Mouse (Mus musculus) heart, postnatal 0 days (tissue): Measurements from ENCODE around the gene Msh4. TPM values are rescaled to one million over a fixed set of nuclear protein-coding genes. Genes with fewer than 3 reads are reported as not detected.
A peak's percentile ranks its signal among the peaks of the same experiment; 100 is the strongest.

Source experiments
- ATAC-seq: fragments of 200-750 bp; cut with Nextera tagmentation; 2 replicates; pipeline ENCODE4 v1.8.0; 2017; ENCODE audit warnings: low read depth, moderate number of reproducible peaks, moderate library complexity; ENCODE audit not compliant: insufficient read depth
- DNase-seq: peaks from one replicate; pipeline ENCODE4 v3.0.0-alpha.2; 2016; ENCODE audit warnings: low spot score
- H3K27ac ChIP-seq: fragments of 300-500 bp; sonication (generic); 2 replicates; pipeline ENCODE4 v1.5.1; 2014; ENCODE audit warnings: low read depth, mild to moderate bottlenecking
- H3K27me3 ChIP-seq: fragments of 300-500 bp; sonication (generic); 2 replicates; pipeline ENCODE4 v1.6.1; 2014; ENCODE audit warnings: low read length, mixed read lengths; ENCODE audit not compliant: control insufficient read depth, insufficient read depth
- H3K36me3 ChIP-seq: fragments of 300-500 bp; sonication (generic); replicated peaks from 2 replicates; pipeline ENCODE4 v1.6.1; 2014; ENCODE audit warnings: low read length, mixed read lengths; ENCODE audit not compliant: control insufficient read depth, insufficient read depth
- H3K4me1 ChIP-seq: fragments of 300-500 bp; sonication (generic); 2 replicates; pipeline ENCODE4 v1.6.1; 2014; ENCODE audit warnings: antibody characterized with exemption; ENCODE audit not compliant: control insufficient read depth, insufficient read depth
- H3K4me2 ChIP-seq: fragments of 300-500 bp; sonication (generic); 2 replicates; pipeline ENCODE4 v1.6.1; 2014; ENCODE audit warnings: low read depth, mild to moderate bottlenecking, low read length, moderate library complexity
- H3K4me3 ChIP-seq: fragments of 300-500 bp; sonication (generic); 2 replicates; pipeline ENCODE4 v1.5.1; 2014; ENCODE audit warnings: low read depth, low read length
- H3K9ac ChIP-seq: fragments of 300-500 bp; sonication (generic); replicated peaks from 2 replicates; pipeline ENCODE4 v1.6.1; 2014; ENCODE audit warnings: low read depth, low read length, mixed read lengths
- H3K9me3 ChIP-seq: fragments of 300-500 bp; sonication (generic); replicated peaks from 2 replicates; pipeline ENCODE4 v1.6.1; 2016; ENCODE audit warnings: low read length; ENCODE audit not compliant: control insufficient read depth
- CTCF ChIP-seq: IDR thresholded peaks from 2 replicates; pipeline ENCODE4 v1.5.1; 2016; ENCODE audit warnings: antibody characterized with exemption, control low read depth, low read depth
- EP300 ChIP-seq: IDR thresholded peaks from 2 replicates; pipeline ENCODE4 v1.6.1; 2016; ENCODE audit warnings: antibody characterized with exemption, low read depth
- whole genome bisulfite sequencing: fragments of 180-500 bp; shearing (Covaris S2); extraction: QIAGEN DNeasy Blood & Tissue Kit; methylation state at CpG from one replicate; pipeline ENCODE4 v1.1.7; 2014; 5-methylcytosine and 5-hydroxymethylcytosine counted together
- polyA plus RNA-seq: library from polyadenylated mRNA; unstranded; fragments of >200 nt; fragmentation: Nextera tagmentation; extraction: Ambion mirVana; gene quantifications from 2 replicates; pipeline ENCODE4 v1.2.1, GENCODE M21; 2015
- total RNA-seq: library from RNA; depleted of rRNA; stranded (reverse); fragments of >200 nt; gene quantifications from 2 replicates; pipeline ENCODE4 v1.2.3, GENCODE M21; 2014; ENCODE audit warnings: low replicate concordance

The Msh4 gene
- total and polyA plus RNA-seq, 2 experiments from 2014 or later = 0.07 TPM; not detected in 1

DNA sequence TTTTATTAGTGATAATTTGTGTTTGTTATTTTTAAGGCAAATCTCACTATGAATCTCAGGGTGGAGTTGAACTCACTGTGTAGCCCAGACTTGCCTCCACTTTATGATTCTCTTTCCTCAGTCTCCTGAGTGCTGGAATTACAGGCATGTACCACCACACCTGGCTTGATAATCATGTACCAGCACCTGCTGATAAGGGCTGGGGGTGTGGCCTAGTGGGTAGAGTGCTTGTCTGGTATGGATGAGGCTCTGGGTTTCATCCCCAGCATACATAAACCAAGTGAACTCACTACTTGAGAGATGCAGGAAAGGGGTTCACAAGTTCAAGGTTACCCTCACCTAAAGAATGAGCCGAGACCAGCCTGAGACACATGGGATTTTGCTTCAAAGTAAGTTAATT lies 4.0 kb downstream of the Msh4 start:
- 53% methylated on average over 1 of the region's 1 CpGs for WGBS
- no peak for ATAC-seq

DNA sequence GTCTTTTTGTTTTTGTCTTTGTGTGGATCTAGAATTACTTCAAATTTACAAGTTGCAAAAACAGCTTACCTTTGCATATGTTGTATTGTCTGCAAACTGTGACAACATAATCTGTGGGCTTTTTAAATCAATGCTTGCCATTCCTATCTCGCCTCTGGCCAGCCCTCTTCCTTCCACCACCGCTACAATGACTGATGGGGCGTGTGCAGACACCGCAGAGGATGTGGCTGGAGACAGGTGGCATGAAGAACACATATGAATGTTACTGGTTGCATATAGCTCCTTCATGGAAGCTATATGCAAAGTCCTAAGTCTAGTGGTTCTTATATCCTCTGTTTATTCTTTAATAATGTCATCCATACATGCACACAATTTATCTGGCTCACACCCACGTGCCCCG lies 8.7 kb downstream of the Msh4 start:
- TF ChIP-seq CTCF (no peak), EP300 (no peak)
- Histone ChIP-seq H3K9me3 (no peaks in the 10 kb centered on the region), H3K9ac (no peak overlapping the region), H3K4me1 (no peaks in the 10 kb centered on the region), H3K27ac (no peak overlapping the region), H3K36me3 (no peaks in the 10 kb centered on the region), H3K27me3 (no peaks in the 10 kb centered on the region), H3K4me2 (no peak overlapping the region), H3K4me3 (no peak overlapping the region)
- DNase-seq = no peak
- no peak for ATAC-seq
- 49% methylated on average over 6 of the region's 6 CpGs for WGBS

More for the DNA sequence above, 4.0 kb downstream of the Msh4 start:
- peaks cover 37% of the 10 kb centered on the region for H3K36me3 ChIP-seq
- no peaks in the 10 kb centered on the region for H3K4me1 ChIP-seq
- H3K9ac ChIP-seq = no peak overlapping the region
- no peak overlapping the region for H3K4me2 ChIP-seq
- no peaks in the 10 kb centered on the region for H3K27me3 ChIP-seq
- no peak for TF ChIP-seq EP300
- no peak for TF ChIP-seq CTCF
- no peak overlapping the region for H3K4me3 ChIP-seq
- no peaks in the 10 kb centered on the region for H3K9me3 ChIP-seq
- H3K27ac ChIP-seq = no peak overlapping the region
- DNase-seq = no peak

DNA sequence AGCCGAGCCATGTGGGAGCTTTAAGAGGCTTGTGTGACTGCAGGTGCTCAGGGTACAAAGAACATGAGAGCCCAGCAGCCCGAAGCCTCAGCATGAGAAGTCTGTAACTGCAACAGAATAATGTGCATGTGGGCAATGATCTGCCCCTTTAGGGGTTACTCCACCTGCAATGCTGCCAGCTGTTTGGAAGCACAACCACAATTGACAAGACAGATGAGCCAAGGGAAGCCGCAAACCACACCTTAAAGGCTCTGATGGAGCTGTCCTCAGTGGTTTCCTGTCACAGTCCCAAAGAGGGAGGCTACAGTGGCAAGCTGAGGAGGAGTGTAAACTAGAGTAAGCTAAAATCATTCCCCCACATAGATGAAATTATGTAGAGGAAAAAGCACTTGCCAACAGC lies 10.5 kb downstream of the Msh4 start:
- TF ChIP-seq EP300 (no peak), CTCF (no peak)
- Histone ChIP-seq H3K4me2 (no peak overlapping the region), H3K4me3 (no peak overlapping the region), H3K4me1 (no peaks in the 10 kb centered on the region), H3K36me3 (no peaks in the 10 kb centered on the region), H3K27ac (no peak overlapping the region), H3K9ac (no peak overlapping the region), H3K9me3 (no peaks in the 10 kb centered on the region), H3K27me3 (no peaks in the 10 kb centered on the region)
- 90% methylated on average over 3 of the region's 3 CpGs for WGBS
- DNase-seq (no peak), ATAC-seq (no peak)

DNA sequence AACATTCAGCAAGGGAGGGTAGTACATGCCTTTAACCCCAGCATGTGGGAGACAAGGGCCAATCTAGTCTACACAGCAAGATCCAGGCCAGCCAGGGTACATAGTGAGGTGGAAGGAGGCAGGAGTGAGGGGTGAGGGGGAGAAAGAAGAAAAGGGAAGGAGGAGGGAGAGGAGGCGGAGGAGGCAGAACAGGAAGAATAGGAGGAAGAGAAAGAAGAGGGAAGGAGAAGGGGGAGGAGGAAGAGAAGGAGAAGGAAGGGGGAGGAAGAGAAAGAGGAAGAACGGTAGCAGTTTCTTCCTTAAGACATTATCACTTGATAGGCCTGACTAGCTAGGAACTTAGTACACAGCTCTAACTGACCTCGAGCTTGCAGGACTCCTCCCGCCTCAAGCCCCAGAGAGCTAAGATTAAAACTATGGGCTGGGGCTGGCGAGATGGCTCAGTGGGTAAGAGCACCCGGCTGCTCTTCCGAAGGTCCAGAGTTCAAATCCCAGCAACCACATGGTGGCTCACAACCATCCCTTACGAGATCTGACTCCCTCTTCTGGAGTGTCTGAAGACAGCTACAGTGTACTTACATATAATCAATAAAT lies 16.7 kb downstream of the Msh4 start:
- Histone ChIP-seq H3K9me3 (no peaks in the 10 kb centered on the region), H3K9ac (no peak overlapping the region), H3K4me2 (no peak overlapping the region), H3K36me3 (no peaks in the 10 kb centered on the region), H3K27ac (no peak overlapping the region), H3K4me3 (no peak overlapping the region), H3K4me1 (no peaks in the 10 kb centered on the region), H3K27me3 (no peaks in the 10 kb centered on the region)
- no peak for TF ChIP-seq CTCF
- no peak for TF ChIP-seq EP300
- 64% methylated on average over 7 of the region's 8 CpGs for WGBS
- ATAC-seq (no peak), DNase-seq (no peak)

DNA sequence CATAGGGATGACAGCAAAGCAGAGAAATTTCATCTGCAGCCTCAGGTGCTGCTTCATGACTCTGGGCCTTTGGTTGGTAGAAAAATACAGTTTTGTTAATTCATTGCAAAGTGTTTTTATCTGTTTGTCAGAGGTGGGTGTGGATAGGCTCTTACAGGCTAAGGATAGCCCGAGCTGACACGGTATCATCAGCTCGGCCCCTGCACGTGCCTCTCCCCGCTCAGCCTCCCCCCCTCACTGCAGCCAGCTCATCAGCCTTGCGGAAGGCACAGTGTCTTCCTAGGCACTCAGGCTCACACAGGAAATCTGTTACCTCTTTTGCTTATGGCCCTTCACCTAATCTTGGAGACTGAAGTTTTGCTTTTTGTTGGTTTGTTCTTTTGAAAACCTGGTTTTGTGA lies 17.8 kb downstream of the Msh4 start:
- H3K27ac ChIP-seq = no peak overlapping the region
- H3K4me3 ChIP-seq = no peak overlapping the region
- TF ChIP-seq CTCF (no peak), EP300 (no peak)
- H3K27me3 ChIP-seq = no peaks in the 10 kb centered on the region
- H3K4me1 ChIP-seq = no peaks in the 10 kb centered on the region
- no peak overlapping the region for H3K4me2 ChIP-seq
- WGBS = 61% methylated on average over 6 of the region's 6 CpGs
- no peaks in the 10 kb centered on the region for H3K36me3 ChIP-seq
- no peak overlapping the region for H3K9ac ChIP-seq
- ATAC-seq (no peak), DNase-seq (no peak)
- H3K9me3 ChIP-seq = no peaks in the 10 kb centered on the region

DNA sequence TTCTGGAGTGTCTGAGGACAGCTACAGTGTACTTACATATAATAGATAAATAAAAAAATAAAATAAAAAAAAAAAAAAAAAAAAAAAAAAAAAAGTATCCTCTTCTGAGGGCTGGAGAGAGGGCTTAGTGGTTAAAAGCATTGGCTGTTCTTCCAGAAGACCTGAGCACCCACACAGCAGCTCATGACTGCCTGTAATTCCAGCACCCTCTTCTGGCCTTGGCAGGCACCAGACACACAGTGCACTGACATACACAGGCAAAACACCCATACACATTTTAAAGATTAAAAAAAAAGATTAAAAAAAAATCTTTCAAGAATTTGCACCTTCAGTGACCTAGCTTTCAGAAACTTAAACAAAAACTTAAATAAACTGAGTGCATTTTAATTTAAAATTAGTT lies 19.6 kb downstream of the Msh4 start:
- ATAC-seq (no peak), DNase-seq (no peak)
- Histone ChIP-seq H3K9ac (no peak overlapping the region), H3K9me3 (no peaks in the 10 kb centered on the region), H3K4me2 (no peak overlapping the region), H3K27ac (no peak overlapping the region), H3K27me3 (no peaks in the 10 kb centered on the region), H3K4me1 (no peaks in the 10 kb centered on the region), H3K4me3 (no peak overlapping the region), H3K36me3 (no peaks in the 10 kb centered on the region)
- TF ChIP-seq CTCF (peak; percentile 10; the same call in 1 of the 2 replicates), EP300 (no peak)
